Mouse (Mus musculus) layer of hippocampus, postnatal 36 days (tissue): ENCODE measurements around the gene Apoc3. TPM values are rescaled to one million over a fixed set of nuclear protein-coding genes. Genes with fewer than 3 reads are reported as not detected.

Experiments used
- DNase-seq, 2 experiments: peaks; one replicate each; pipeline ENCODE4 v3.0.0; 2022
- total RNA-seq, 2 experiments: library from RNA; stranded (reverse); gene quantifications; 2 replicates each; pipeline ENCODE4 v1.2.3; 2021

Gene Apoc3
- total RNA-seq, 2 experiments from 2014 or later = 1.4 TPM; not detected in 1

DNA sequence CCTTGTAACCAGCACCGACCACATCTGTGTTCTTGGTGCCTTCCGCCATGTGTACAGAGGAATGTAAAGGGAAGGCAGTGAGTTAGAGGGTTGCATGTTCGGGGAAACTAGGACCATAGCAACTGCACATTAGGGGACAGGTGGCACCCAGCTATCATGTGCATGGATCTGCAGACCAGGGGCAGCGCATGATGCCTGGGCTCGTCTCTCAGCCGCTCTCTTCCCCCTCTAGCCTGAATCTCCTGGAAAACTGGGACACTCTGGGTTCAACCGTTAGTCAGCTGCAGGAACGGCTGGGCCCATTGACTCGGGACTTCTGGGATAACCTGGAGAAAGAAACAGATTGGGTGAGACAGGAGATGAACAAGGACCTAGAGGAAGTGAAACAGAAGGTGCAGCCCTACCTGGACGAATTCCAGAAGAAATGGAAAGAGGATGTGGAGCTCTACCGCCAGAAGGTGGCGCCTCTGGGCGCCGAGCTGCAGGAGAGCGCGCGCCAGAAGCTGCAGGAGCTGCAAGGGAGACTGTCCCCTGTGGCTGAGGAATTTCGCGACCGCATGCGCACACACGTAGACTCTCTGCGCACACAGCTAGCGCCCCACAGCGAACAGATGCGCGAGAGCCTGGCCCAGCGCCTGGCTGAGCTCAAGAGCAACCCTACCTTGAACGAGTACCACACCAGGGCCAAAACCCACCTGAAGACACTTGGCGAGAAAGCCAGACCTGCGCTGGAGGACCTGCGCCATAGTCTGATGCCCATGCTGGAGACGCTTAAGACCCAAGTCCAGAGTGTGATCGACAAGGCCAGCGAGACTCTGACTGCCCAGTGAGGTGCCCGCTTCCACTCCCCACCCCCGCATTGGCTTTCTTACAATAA, 5.6 kb downstream of the Apoc3 start:
- peak; percentile 79 to 81 for DNase-seq

DNA sequence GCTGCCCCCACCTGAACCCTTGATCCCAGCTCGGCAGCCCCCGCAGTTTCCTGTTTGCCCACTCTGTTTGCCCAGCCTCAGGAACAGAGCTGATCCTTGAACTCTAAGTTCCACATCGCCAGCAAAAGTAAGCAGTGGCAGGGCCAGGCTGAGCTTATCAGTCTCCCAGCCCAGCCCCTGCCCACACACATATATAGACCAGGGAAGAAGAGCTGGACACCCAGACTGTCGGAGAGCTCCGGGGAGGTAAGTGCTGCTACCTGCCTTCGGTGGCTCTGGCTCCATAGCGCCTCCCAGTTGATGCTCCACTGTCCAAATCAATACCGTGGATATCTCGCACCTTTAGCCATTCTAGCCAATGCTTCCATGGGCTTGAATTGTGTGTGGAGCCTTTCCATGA, 6.9 kb downstream of the Apoc3 start, which contains the start of gene Apoa1:
Apoa1 (plus strand) TSS at position 90 of the 400 bp plus-strand sequence.
- DNase-seq = no peak

DNA sequence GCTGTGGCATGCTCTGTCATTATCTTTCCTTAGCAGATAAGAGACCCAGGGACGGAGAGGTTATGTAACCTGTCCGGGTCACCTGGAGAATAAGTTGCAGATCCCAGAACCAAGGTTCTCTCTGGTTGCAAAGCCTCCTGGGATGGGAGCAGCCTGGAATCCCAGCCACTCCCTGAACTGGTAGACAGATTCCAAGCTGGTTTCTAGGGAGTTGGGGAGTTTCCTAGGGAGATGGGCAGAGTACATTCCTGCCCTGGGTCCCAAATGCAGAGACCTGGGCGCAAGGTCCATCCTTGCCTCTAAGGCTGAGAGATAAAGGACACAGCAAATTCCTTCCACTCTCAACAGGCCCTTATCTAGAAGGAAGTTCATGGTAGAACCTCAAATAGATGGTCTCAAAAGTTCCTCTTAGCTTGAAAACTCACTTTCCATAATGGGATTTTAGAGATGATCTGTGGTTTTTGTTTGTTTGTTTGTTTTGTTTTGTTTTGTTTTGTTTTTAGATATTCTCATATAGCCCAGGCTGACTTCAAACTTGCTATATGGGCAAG, 8.3 kb downstream of the Apoc3 start:
- DNase-seq = no peak

DNA sequence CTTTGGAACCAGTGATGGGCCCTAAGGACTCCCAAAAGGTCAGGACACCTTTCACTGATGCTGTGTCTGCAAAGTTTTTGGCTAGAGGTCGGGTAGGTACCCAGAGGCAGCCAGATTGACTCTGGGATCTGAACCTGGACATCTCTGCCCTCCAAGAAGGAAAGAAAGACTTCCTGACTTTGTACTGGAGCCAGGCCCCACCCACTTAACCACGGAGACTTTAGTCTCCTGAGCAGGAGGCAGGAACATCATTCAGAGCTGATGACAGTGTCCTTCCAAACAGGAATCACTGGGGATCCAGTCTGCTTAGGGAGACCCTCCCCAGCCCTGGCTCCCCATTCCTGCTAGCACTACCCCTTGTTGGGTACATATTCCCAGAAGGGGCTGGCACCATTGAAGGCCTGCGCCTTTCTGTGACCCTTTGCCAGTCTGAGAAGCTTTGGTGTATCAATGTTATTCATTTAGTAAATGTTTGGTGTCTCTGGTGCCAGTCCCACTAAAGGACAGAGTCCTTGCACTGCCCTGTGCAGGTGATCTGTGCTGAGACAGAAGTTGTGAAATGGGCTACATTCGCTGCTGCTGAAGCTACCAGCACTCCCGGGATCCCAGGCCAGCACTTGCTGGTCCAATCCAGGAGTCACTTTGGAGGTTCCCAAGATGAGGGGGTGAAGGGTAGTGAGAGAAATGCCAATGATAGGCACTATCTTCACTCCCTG, 10.3 kb downstream of the Apoc3 start:
- no peak for DNase-seq

DNA sequence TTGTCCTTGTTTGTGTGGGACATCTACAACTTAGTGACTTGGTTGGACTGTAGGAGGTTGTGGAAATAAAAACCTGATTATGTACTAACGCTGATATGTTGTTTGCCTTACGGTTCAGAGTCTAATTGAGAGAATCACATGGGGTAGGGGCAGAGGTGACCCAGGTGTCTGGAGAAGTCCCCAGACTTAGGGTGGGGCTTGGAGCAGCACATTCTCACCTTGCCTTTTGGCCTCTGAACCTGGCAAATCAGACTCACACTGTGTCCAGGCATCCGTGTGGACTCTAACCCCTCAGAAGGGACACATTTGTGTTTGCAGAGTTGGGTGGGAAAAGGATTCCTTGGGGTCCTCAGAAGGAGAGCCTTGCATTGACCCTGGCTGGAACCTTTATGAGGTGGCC, 11.3 kb downstream of the Apoc3 start:
- DNase-seq = no peak

DNA sequence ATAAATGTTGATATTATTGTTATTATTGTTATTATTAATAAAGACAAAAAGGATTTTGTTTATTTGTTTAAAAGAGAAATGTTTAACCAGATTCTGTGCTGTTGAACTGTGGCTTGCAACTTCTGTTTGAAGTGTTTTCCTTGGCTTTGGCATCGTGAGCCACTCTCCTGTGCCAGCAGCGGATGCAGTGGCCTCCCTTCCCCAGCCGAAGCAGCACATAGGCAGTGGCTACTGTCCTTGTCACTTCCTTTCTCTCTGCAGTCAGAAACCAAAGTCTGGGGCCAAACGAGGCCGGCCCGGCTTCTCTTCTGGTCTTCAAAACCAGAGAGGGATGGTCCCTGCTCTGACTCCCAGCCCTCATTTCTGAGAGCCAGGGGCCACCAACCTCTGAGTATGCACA, 12.3 kb downstream of the Apoc3 start:
- no peak for DNase-seq

DNA sequence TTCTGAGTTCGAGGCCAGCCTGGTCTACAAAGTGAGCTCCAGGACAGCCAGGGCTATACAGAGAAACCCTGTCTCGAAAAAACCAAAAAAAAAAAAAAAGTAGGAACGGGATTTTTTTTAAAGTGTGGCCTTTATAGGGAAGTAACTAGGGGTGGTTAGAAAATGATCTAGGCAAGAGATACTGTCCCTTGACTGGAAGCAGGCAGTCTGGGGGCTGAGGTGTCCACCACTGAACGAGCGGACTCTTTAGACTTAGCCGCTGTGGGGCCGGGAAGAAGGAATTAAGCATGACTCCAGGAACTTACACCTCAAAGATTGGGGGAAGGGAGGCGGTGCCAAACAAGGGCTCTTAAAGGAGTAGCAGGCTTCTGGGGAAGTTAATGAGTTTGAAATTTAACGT, 17.3 kb downstream of the Apoc3 start:
- no peak for DNase-seq

DNA sequence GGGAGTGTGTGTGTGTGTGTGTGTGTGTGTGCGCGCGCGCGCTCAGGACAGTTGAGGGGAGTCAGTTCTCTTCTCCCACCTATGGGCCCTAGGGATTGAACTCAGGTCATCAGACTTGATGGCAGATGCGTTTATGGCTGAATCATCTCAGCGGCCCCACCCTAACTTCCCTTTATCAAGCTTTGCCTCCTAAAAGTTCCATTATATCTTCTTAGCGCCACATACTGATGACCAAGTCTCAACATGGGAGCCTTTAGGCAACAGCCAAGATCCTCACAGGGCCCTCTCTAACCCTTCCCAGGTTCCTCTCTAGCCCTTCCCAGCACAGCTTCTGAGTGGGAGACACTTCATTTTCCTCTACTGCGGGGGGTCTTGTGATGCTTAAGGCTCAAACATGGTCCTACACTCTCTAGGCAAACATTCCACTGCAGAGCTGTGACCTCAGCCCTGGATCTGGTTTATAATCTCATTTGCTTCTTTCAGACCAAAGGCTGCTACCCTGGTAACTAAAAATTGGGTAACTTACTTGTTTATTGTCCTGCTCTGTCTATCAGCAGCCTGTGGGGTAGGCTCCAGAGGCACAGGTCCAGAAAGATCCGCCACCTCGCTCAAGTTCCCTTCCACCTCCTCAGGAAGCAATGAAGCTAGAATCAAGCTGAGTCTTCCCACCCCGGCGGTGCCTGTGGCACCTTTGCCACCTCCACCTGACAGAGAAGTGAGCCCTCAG, 18.5 kb downstream of the Apoc3 start:
- no peak for DNase-seq

DNA sequence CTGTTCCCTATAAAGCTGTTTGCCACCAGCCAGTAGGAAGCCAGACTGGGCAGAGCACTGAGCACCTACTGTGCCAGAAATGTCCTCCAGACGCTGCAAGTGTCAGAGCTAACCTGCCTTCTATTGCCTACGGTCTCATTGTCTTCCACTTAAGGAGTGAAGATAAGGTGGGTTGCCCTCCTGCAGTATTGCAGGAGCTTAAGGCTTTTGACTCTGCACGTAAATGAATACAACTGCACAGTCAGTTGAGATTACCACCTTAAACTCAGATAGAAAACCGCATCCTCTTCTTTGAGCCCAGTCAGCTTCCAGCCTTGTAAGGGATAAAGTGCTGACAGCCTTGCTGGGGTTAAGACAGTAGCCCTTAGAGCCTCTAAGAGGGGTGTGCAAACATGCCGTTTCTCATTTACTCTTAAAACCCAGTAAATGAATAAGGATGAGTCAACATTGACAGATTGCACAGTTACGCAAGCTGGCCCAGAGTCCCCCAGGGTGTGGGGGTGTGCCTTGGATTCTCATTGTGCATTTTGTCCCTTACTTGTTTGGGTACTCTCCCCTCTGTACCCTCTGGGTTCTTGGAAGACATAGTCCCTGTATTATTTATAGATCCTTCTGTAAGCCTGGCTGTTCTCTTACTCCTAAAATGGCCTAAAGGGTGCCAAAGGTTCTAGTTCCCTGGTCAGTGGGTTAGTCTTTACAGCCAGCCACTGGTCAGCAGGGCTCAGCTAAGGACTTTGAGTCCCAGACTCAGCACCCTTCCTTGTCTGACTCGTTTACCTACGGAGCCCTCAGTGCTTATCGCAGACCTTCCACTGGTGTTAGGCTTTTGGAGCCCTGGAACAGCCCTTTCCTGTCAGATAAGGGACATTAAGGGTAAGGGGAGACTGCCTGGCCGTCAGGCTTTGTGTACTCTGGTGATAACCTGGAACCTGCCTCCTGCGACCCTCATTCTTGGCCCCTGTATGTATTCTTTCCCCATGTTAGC, 19.8 kb downstream of the Apoc3 start:
- peak; percentile 56 to 60 for DNase-seq

DNA sequence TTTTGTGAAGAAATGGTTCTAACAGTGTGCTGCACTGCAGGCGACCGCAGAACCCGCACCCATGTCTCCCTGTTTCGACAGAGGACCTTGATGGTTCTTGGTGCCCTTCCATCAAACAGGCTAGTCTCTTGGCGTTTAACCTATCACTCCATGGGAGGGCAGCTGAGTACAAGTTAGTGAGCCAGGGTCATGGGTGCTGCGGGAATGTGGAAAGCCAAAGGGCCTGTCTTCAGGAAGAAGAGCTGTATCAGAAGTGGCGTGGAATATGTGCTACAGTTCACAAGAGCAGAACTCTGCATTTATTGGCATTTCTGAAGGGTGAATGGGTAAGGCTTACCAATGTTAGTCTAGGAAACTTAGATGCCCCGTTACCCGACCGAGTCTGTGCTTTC, 20.5 kb downstream of the Apoc3 start:
- no peak for DNase-seq

DNA sequence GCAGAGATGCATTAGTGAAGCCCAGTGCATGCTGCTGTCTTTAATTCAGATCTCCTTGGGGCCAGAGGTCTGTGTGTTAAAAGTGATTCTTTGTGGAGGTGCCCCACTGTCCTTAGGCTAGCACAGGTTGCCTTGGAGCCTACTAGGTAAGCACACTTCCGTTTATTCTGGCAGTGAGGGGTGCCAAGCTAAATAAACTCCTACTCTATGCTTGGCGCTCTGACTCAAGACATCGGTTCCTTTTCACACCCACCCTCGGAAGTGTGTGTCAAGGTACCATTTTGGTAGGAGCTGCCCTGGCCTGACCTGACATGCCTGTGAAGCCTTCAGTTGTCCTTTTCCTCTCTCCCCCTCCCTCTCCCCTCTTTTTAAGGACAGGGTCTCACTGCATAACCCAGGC, 21.2 kb downstream of the Apoc3 start:
- DNase-seq = no peak

DNA sequence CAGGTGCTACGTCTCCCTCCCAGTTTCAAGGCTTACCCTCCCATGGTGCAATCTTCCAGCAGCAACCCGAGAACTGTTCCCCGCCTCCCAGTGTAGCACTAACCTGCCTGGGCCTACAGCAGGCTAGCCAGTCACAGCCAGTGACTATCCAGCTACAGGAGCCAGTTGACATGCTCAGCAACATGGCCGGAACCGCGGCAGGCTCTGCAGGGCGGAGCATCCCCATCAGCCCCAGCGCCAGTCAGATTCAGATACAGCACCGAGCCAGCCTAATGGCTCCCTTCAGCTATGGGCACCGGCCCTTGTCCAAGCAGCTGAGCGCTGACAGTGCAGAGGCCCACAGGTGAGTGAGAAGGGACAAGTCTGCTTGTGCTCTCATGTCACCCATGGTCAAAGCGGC, 25.0 kb downstream of the Apoc3 start:
- DNase-seq = no peak

DNA sequence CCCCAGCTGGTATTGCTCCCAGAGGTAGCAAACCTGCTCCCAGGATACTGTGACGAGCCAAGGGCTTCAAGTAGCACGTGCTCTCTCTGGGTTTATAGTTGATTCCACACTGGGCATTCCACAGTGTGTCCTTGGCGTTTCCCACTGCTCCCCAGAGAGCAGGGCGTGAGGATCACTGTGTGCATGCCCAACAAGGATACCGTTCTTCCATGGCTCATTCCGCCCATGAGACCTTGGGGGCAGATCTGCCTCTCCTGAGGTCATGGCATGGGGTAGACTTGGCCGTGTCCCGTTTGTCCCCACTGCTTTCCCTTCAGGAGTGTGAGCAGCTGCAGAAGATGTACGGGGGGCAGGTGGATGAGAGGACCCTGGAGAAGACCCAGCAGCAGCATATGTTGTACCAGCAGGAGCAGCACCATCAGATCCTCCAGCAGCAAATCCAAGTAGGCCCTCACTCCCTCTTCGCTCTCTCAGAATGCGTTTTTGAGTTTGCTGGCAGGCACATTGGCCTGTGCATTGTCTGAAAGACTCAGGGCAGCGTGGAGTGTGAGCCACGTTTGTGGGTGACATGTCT, 26.9 kb downstream of the Apoc3 start:
- DNase-seq = no peak

DNA sequence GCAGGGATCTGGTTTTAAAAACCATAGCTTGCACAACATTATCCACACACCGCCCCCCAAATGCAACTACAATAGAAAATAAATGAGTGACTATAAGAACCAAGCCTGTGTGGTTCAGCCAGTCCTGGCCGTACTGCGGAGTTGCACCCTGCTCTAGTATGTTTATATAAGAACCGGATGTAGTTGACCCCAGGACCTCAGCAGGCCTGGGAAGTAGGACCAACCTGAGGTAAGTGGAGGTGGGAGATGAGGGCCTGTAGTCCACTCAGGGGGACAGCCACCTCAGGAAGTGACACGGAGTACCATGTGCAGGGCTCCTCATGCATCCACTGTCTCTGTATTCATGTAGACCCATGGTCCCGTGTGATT, 28.0 kb downstream of the Apoc3 start:
- DNase-seq = no peak

DNA sequence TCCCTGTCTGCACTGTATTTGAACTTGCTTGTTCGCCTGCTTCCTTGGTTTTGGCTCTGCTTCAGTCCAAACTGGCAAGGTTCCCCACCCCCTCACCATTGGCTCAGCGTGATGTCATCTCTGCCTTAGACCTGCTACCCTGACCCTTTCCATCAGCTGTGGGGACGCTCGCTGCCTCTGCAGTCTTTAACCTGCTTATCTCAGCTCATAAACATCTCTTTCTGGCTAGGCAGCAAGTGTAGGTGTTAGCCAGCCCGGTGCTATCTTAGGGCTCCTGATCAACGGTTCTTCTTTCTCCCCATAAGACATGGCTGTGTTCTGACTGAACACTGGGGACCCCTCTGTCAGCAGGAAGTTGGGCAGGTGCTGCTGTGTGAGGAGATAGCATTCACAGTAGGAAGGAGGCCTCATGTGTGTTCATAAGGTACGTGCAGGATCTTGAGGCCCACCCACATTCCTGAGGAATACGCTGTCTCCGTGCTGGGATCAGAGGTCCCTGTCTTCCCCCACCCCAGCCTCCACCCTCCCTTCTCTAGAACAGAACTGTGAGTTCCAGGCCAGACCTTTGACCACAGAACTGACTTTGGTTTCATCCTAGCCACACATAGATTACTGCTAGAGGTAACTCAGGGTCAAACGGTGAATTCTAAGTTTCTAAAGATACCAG, 28.5 kb downstream of the Apoc3 start:
- DNase-seq = no peak

DNA sequence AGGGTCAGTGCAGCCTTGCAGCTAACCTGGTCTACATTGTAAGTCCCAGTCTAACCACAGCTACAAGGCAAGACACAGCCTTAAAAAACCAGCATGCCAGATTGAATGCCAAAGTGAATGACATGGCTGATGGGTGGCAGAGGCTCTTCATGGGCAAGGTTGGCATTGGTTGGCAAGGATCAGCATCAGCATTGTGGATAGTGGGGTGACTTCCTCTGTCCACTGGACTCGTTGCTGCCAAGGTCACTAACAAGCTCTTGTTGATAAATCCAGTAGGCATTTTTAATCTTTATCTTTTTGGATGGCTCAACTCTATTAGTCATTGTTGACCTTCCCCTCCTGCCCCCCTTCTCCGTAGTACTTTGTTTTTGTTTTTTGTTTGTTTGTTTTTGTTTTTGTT, 35.8 kb downstream of the Apoc3 start:
- DNase-seq = no peak

DNA sequence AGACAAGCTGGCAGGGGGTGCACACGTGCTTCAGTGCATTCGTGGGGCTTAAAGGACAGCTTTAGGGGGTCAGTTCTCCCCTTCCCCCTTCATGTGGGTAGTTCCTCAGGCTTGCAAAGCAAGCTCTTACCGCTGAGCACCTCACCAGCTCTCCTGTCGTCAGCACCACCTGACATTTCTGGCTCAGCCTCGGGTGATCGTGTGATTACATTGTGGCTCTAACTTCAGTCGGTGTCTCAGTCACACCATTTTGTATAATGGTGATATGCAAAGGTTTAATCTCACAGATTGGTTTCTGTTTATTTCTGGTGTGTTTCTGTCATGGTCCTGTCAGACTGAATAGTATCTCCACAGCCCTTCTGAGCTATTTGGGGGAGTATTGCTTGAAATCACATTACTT, 36.5 kb downstream of the Apoc3 start:
- no peak for DNase-seq

DNA sequence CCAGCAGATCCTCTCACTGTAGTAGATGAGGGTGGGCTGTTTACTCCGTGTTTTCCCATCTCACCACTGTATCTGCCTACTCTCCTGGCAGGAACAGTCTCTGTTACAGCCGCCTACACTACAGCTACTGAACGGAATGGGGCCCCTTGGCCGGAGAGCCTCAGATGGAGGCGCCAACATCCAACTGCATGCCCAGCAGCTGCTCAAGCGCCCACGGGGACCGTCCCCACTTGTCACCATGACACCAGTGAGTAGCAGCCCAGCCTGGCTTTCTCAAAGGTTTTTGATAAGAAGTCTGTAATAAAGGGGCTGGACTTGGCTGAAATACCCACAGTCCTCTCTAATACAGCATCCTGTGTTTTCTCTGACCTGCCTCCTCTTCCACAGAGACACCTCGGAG, 37.0 kb downstream of the Apoc3 start:
- peak; percentile 42 to 55 for DNase-seq

DNA sequence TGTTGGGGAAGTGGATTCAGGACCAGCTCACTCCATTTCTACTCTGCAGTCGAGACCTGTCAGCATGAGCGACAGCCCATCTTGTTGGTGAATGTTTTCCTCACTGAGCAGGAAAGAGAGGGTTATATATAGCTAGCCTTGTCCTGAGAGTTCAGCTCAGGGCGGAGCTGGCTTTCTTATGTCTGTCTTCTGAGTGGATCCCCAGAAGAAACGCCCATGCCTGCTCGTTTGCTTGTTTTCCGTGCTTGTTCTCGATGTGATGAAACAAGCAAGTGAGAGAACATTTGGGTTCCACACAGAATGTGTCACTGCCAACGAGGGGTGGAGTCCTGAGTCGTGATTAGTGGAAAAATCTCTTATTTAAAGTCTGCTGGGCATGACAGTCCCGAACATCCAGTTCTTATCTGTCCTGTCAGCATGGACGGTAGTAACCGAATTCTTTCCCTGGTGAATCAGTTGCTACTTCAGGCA, 38.7 kb downstream of the Apoc3 start:
- peak in 1 of 2 experiments; percentile 32 for DNase-seq

DNA sequence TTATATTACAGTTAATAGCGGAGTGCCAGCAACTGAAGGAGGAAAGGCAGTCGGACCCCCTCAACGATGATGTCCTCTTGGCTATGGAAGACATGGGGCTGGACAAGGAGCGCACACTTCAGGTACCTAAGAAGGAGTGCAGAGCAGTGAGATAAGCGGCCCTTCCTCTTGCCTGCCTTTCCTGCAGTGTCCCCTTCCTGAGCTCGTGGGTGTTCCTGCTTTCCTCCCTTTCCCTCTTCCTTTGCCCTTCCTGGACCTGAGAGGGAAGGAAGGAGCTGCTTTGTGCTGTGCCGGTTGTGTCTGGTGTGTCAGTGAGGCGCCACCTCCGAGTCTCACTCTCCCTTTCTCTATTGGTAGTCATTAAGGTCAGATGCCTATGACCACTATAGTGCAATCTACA, 40.6 kb downstream of the Apoc3 start:
- no peak for DNase-seq

DNA sequence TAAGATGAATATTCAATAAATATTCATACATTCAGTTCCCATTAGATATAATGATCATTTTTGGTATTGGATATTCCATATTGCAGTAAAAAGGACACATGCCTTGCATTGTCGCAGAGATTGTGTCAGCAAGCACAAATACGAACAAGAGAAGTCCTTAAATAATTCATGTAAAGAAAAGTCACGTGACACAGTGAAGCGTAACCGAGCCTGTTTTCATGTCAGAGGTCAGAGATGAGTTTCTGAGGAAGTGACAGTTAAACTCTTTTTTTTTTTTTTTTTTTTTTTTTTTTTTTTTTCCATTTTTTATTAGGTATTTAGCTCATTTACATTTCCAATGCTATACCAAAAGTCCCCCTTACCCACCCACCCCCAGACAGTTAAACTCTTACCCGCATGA, 42.8 kb downstream of the Apoc3 start:
- DNase-seq = no peak
